Mouse (Mus musculus): Measurements from ENCODE around the gene B4galnt4. TPM values are rescaled to one million over a fixed set of nuclear protein-coding genes. Genes with fewer than 3 reads are reported as not detected.

B4galnt4 gene
- total RNA-seq, 2 experiments from 2014 or later, result 87.4 to 95.9 TPM

- H3K27ac ChIP-seq, result no peak overlapping the region
- no peak overlapping the region for H3K4me3 ChIP-seq
- TF ChIP-seq CTCF (IDR thresholded peaks at IDR 0.05), result no peak
- intact Hi-C loops (cut with DNase I), result no loop called here
- no peak for DNase-seq (ENCODE audit: extremely low spot score in 1 of 2, low spot score in 2 of 2)
These were observed 42.3 kb downstream of the B4galnt4 start for GRCm38 (mm10) chr7:141103161-141103560.

DNA sequence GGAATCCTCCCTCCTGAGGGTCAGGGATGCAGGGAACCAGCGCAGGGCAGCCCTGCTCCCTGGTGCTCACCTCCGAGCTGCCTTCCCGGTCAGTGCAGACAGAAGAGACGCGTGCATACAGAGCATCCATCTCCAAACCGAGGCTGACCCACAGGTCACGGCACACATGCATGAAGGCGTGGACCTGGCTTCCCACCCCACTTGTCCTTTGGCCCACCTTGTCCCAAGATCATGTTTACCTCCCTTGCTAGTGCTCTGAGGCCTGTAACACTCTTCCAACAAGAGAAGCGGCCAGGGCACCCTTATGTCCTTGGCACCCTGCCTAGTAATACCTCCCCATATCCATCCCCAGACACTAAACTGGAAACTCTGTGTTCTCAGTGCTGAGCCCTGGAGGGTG lies 55.0 kb downstream of the B4galnt4 start:
- intact Hi-C loops (cut with DNase I), result no loop called here
- Histone ChIP-seq H3K4me3 (no peak overlapping the region), H3K27ac (no peak overlapping the region)
- DNase-seq (ENCODE audit: extremely low spot score in 1 of 2, low spot score in 2 of 2), result no peak
- no peak for TF ChIP-seq CTCF (IDR thresholded peaks at IDR 0.05)

GRCm38 (mm10) chr7:141117636-141118035 lies 56.7 kb downstream of the B4galnt4 start, which contains the start of gene Ano9:
Ano9 (minus strand) TSS chr7:141117806.
- DNase-seq (ENCODE audit: extremely low spot score in 1 of 2, low spot score in 2 of 2), result no peak
- TF ChIP-seq CTCF (IDR thresholded peaks at IDR 0.05), result no peak
- intact Hi-C loops (cut with DNase I), result no loop called here
- no peak within 1 kb of the TSS for H3K4me3 ChIP-seq
- H3K27ac ChIP-seq, result no peak within 1 kb of the TSS

- no peak overlapping the region for H3K4me3 ChIP-seq
- intact Hi-C loops (cut with DNase I), result no loop called here
- TF ChIP-seq CTCF (IDR thresholded peaks at IDR 0.05), result no peak
- DNase-seq (ENCODE audit: extremely low spot score in 1 of 2, low spot score in 2 of 2), result no peak
- no peak overlapping the region for H3K27ac ChIP-seq
These were observed 58.6 kb downstream of the B4galnt4 start for GRCm38 (mm10) chr7:141119487-141119886.

DNA sequence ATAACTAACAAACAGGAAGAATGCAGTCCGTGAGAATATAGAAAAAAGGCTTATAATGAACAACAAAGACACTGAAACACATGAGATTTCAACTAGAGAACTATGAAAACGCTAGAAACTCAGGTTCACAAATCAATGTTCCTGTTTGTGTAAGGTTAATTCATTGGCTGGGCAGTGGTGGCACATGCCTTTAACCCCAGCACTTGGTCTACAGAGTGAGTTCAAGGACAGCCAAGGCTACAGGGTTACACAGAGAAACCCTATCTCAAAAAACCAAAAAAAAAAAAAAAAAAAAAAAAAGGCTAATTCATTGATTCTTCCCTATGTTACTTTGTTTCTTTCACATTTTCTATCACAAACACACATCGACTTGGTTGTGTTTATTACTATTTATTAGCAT lies 59.7 kb downstream of the B4galnt4 start:
- no peak overlapping the region for H3K27ac ChIP-seq
- no peak for TF ChIP-seq CTCF (IDR thresholded peaks at IDR 0.05)
- DNase-seq (ENCODE audit: extremely low spot score in 1 of 2, low spot score in 2 of 2), result no peak
- intact Hi-C loops (cut with DNase I), result no loop called here
- no peak overlapping the region for H3K4me3 ChIP-seq

GRCm38 (mm10) chr7:141121051-141121531 lies 60.2 kb downstream of the B4galnt4 start:
- no peak for DNase-seq (ENCODE audit: extremely low spot score in 1 of 2, low spot score in 2 of 2)
- no peak overlapping the region for H3K4me3 ChIP-seq
- TF ChIP-seq CTCF (IDR thresholded peaks at IDR 0.05), result no peak; the same call in 1 of the 2 replicates
- intact Hi-C loops (cut with DNase I), result no loop called here
- H3K27ac ChIP-seq, result no peak overlapping the region

Other genes with a start within 250 kb of the B4galnt4 start
- gene Zfp941, start 238.9 kb upstream of the B4galnt4 start, total RNA-seq (2021), result 10 to 100 TPM; 29.1 to 31.2 TPM
- 1 to 10 TPM; 3.9 to 5.9 TPM for gene Urah, start 226.1 kb upstream of the B4galnt4 start, total RNA-seq (2021)
- not detected for gene Scgb1c1, start 215.6 kb upstream of the B4galnt4 start, total RNA-seq (2021)
- gene Odf3, start 213.3 kb upstream of the B4galnt4 start, total RNA-seq (2021), result not detected
- 1 to 10 TPM; 1.5 to 2.6 TPM for gene Gm45785, start 204.8 kb upstream of the B4galnt4 start, total RNA-seq (2021)
- gene Ric8a, start 204.1 kb upstream of the B4galnt4 start, total RNA-seq (2021), result 10 to 100 TPM; 62.1 to 74.2 TPM
- gene Bet1l, start 203.5 kb upstream of the B4galnt4 start, total RNA-seq (2021), result 10 to 100 TPM; 24.6 to 24.8 TPM
- 100 to 1,000 TPM; 101 to 107 TPM for gene Psmd13, start 179.1 kb upstream of the B4galnt4 start, total RNA-seq (2021)
- gene Sirt3, start 178.8 kb upstream of the B4galnt4 start, total RNA-seq (2021), result 10 to 100 TPM; 72.2 to 76.5 TPM
- 1 to 10 TPM in 1 of 2 experiments, not detected in 1; 2.0 TPM for gene Cox8b, start 160.7 kb upstream of the B4galnt4 start, total RNA-seq (2021)
- gene Nlrp6, start 140.2 kb upstream of the B4galnt4 start, total RNA-seq (2021), result 1 to 10 TPM in 1 of 2 experiments, under 1 TPM in 1; 0.68 to 1.2 TPM
- gene Pgghg, start 119.7 kb upstream of the B4galnt4 start, total RNA-seq (2021), result 1 to 10 TPM; 4.5 to 4.7 TPM
- not detected for gene Ifitm5, start 110.8 kb upstream of the B4galnt4 start, total RNA-seq (2021)
- gene Gm45717, start 105.2 kb upstream of the B4galnt4 start, total RNA-seq (2021), result not detected
- 10 to 100 TPM; 10.8 to 17.7 TPM for gene Ifitm2, start 105.1 kb upstream of the B4galnt4 start, total RNA-seq (2021)
- gene Ifitm1, start 93.9 kb upstream of the B4galnt4 start, total RNA-seq (2021), result 1 to 10 TPM; 3.7 to 5.8 TPM
- gene Ifitm3, start 50.3 kb upstream of the B4galnt4 start, total RNA-seq (2021), result 10 to 100 TPM; 10.9 to 16.7 TPM
- under 1 TPM in 1 of 2 experiments, not detected in 1; 0.57 TPM for gene Ifitm6, start 43.2 kb upstream of the B4galnt4 start, total RNA-seq (2021)
- gene Gm17387, start 32.0 kb upstream of the B4galnt4 start, total RNA-seq (2021), result not detected
- gene Pkp3, start 17.1 kb downstream of the B4galnt4 start, total RNA-seq (2021), result not detected
- 1 to 10 TPM; 1.7 to 3.4 TPM for gene Sigirr, start 39.5 kb downstream of the B4galnt4 start, total RNA-seq (2021)
- gene Ano9, start 56.7 kb downstream of the B4galnt4 start, total RNA-seq (2021), result not detected
- 10 to 100 TPM; 46.9 to 51.6 TPM for gene Ptdss2, start 61.3 kb downstream of the B4galnt4 start, total RNA-seq (2021)
- gene Rnh1, start 111.8 kb downstream of the B4galnt4 start, total RNA-seq (2021), result 10 to 100 TPM; 36.5 to 37.3 TPM
- gene Hras, start 132.9 kb downstream of the B4galnt4 start, total RNA-seq (2021), result 100 to 1,000 TPM; 219 to 244 TPM
- gene Lrrc56, start 133.1 kb downstream of the B4galnt4 start, total RNA-seq (2021), result 1 to 10 TPM; 3.9 to 5.0 TPM
- gene Lmntd2, start 153.0 kb downstream of the B4galnt4 start, total RNA-seq (2021), result not detected
- 1 to 10 TPM in 1 of 2 experiments, under 1 TPM in 1; 0.94 to 1.3 TPM for gene Rassf7, start 154.8 kb downstream of the B4galnt4 start, total RNA-seq (2021)
- 10 to 100 TPM; 70.5 to 77.2 TPM for gene Phrf1, start 167.7 kb downstream of the B4galnt4 start, total RNA-seq (2021)
- gene Irf7, start 205.4 kb downstream of the B4galnt4 start, total RNA-seq (2021), result 1 to 10 TPM in 1 of 2 experiments, under 1 TPM in 1; 0.59 to 1.2 TPM
- not detected for gene Cdhr5, start 215.7 kb downstream of the B4galnt4 start, total RNA-seq (2021)
- not detected for gene Sct, start 218.0 kb downstream of the B4galnt4 start, total RNA-seq (2021)
- gene Drd4, start 230.9 kb downstream of the B4galnt4 start, total RNA-seq (2021), result under 1 TPM; 0.27 to 0.44 TPM